Mouse (Mus musculus) cerebellum, adult 2 months (tissue): ENCODE results near the gene Cmss1.

ENCODE experiments used
- CTCF ChIP-seq: fragments of 200-500 bp; IDR thresholded peaks from 2 replicates; pipeline ENCODE4 v1.5.1; 2011; ENCODE audit warnings: low read depth, mild to moderate bottlenecking, control low read depth, low read length, moderate library complexity, borderline replicate concordance; ENCODE audit not compliant: insufficient read depth
- POLR2A ChIP-seq: fragments of 200-500 bp; IDR thresholded peaks from 2 replicates; pipeline ENCODE4 v1.6.1; 2011; ENCODE audit warnings: low read length, control low read depth, borderline replicate concordance; ENCODE audit not compliant: insufficient read depth

GRCm38 (mm10) chr16:57570789-57571311 is 35.8 kb downstream of the Cmss1 start:
- TF ChIP-seq POLR2A (no peak), CTCF (no peak)
